Mouse (Mus musculus): ENCODE data around the gene Zfp729a. TPM values are rescaled to one million over a fixed set of nuclear protein-coding genes. Genes with fewer than 3 reads are reported as not detected.
"Not testable (repeated sequence)": the region's sequence is repeated elsewhere in the genome, so short reads cannot be mapped to it uniquely, and the experiment has no call there.

Gene Zfp729a
- polyA plus RNA-seq (2012; rRNA removed) = 2.9 and 3.5 TPM in 2 replicates
- 5.1 and 5.4 TPM in 2 replicates for polyA plus RNA-seq (2014; fragmentation: Nextera tagmentation; extraction: Ambion mirVana)

DNA sequence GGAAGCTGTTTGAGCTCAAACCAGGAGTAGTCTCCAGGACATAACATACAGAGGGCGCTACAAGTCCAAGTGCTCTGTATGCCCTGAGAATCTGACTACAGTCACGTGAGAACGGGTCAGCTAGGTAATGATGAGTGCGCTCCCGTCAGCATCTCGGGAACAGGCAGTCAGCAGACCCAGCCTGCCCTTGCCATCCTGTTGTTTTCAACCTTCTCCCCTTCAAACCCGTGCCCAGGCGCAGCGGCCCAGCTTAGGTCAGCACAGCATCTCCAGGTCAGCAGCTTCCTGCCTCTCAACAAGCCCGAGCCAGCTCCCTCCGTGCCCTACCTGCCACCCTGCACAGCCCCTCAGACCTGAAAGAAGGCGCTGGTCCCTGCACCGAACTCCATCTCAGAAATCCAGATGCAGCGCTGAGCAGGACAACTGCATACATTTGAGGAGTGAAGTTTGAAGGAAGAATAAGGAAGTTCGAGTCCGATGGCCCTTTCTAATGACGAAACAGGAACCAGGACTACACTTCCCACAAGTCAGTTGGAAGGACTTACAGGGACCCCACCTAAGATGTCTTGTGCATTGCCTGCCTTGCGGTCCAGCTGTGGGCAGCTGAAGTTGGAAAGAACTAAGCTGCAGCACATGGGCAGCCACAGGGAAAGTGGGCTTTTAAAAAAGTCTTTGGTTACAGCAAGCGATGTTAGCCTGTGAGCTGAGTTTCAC is at the start of gene Zfp729a, which contains the start of gene Gm49345:
Gene Zfp729a (minus strand): TSS at position 498 of the 714 bp plus-strand sequence.
Gene Gm49345 (minus strand): TSS at position 476 of the 714 bp plus-strand sequence.
- peak; percentile 98 for ATAC-seq (ENCODE audit: low FRiP score, low read depth)

DNA sequence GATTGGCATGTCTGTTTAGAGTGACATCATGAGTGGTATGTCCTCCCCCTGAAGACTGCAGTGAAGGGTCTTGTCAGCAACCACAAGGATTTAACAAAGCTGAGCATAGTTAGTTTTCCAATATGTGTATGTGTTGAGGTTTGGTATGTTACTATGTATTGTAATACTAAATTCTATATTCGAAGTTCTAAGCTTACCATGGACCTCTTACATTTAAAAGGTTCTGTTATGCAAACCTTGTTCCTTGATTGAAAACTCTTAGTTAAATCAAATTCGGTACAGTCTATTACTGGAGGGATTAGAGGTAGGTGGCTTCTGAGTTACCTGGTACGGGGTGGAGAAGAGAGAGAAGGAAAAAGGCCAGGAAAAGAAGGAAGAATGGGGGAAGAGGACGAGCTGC is 49.4 kb upstream of the Zfp729a start, which contains the start of gene Zfp738:
Gene Zfp738 (minus strand): TSS at position 101 of the 400 bp plus-strand sequence.
- 77% methylated on average over 4 of the region's 4 CpGs for WGBS
- Histone ChIP-seq H3K27ac (replicated peaks; ENCODE audit: low read depth, low read length) (no peak within 1 kb of the TSS), H3K4me3 (replicated peaks; ENCODE audit: low read length) (no peak within 1 kb of the TSS), H3K9ac (ENCODE audit: low read depth, low read length, severe bottlenecking) (no peak within 1 kb of the TSS), H3K4me2 (replicated peaks; ENCODE audit: low read depth, low read length, severe bottlenecking) (no peak within 1 kb of the TSS), H3K36me3 (ENCODE audit: control insufficient read depth, insufficient read depth, low read length) (no peaks in the 10 kb centered on the region), H3K27me3 (ENCODE audit: control insufficient read depth, insufficient read depth, low read length) (no peaks in the 10 kb centered on the region), H3K9me3 (ENCODE audit: control insufficient read depth, low read length) (no peaks in the 10 kb centered on the region), H3K4me1 (ENCODE audit: control insufficient read depth, insufficient read depth, low read length) (peaks cover 3% of the 10 kb centered on the region; the same call in 1 of the 2 replicates)
- ATAC-seq (ENCODE audit: low FRiP score, low read depth) = no peak
- no peak for DNase-seq (ENCODE audit: low spot score)
- no peak for TF ChIP-seq POLR2A (IDR thresholded peaks at IDR 0.05; ENCODE audit: borderline replicate concordance, extremely low read depth, insufficient read depth, insufficient read length)

More for the DNA sequence above, at the start of gene Zfp729a, which contains the start of gene Gm49345:
- DNase-seq (ENCODE audit: low spot score) = peak; percentile 90
- 0% methylated on average over 17 of the region's 19 CpGs for WGBS
- Histone ChIP-seq H3K9me3 (ENCODE audit: control insufficient read depth, low read length) (no peaks in the 10 kb centered on the region), H3K27ac (replicated peaks; ENCODE audit: low read depth, low read length) (peak within 1 kb of the TSS; percentile 63), H3K27me3 (ENCODE audit: control insufficient read depth, insufficient read depth, low read length) (no peaks in the 10 kb centered on the region), H3K9ac (ENCODE audit: low read depth, low read length, severe bottlenecking) (peak within 1 kb of the TSS; percentile 83), H3K4me2 (replicated peaks; ENCODE audit: low read depth, low read length, severe bottlenecking) (peak within 1 kb of the TSS; percentile 60), H3K4me1 (ENCODE audit: control insufficient read depth, insufficient read depth, low read length) (no peaks in the 10 kb centered on the region), H3K4me3 (replicated peaks; ENCODE audit: low read length) (peak within 1 kb of the TSS; percentile 79), H3K36me3 (ENCODE audit: control insufficient read depth, insufficient read depth, low read length) (no peaks in the 10 kb centered on the region)
- peak; percentile 32; the same call in 1 of the 2 replicates for TF ChIP-seq POLR2A (IDR thresholded peaks at IDR 0.05; ENCODE audit: borderline replicate concordance, extremely low read depth, insufficient read depth, insufficient read length)

DNA sequence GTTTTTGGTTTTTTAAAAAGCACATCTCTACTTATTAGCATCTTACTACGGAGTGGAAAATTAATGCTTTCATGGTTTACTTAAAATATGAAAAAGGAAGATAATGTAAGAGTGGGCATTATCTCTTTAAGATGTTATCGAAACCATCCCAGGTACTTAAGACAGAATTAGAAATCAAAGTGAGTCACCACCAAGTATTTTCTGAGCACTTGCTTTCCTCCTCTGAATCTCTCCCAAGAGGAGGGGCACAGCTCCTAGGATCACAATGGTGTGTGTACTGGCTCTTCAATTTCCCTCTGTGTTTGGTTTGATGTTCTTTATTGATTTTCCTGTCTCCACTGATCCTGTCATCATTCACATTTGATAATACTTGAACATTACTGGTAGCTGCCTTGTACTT is 46.2 kb upstream of the Zfp729a start:
- peak overlapping the region; percentile 66 for H3K4me3 ChIP-seq (replicated peaks; ENCODE audit: low read length)
- H3K27me3 ChIP-seq (ENCODE audit: control insufficient read depth, insufficient read depth, low read length); H3K4me1 ChIP-seq (ENCODE audit: control insufficient read depth, insufficient read depth, low read length); DNase-seq (ENCODE audit: low spot score); H3K36me3 ChIP-seq (ENCODE audit: control insufficient read depth, insufficient read depth, low read length); ATAC-seq (ENCODE audit: low FRiP score, low read depth); H3K9me3 ChIP-seq (ENCODE audit: control insufficient read depth, low read length); H3K27ac ChIP-seq (replicated peaks; ENCODE audit: low read depth, low read length): not testable (repeated sequence)
- WGBS = 76% methylated on average over 2 of the region's 2 CpGs
- H3K9ac ChIP-seq (ENCODE audit: low read depth, low read length, severe bottlenecking) = peak overlapping the region; percentile 80
- peak overlapping the region; percentile 41; the same call in 1 of the 2 replicates for H3K4me2 ChIP-seq (replicated peaks; ENCODE audit: low read depth, low read length, severe bottlenecking)

DNA sequence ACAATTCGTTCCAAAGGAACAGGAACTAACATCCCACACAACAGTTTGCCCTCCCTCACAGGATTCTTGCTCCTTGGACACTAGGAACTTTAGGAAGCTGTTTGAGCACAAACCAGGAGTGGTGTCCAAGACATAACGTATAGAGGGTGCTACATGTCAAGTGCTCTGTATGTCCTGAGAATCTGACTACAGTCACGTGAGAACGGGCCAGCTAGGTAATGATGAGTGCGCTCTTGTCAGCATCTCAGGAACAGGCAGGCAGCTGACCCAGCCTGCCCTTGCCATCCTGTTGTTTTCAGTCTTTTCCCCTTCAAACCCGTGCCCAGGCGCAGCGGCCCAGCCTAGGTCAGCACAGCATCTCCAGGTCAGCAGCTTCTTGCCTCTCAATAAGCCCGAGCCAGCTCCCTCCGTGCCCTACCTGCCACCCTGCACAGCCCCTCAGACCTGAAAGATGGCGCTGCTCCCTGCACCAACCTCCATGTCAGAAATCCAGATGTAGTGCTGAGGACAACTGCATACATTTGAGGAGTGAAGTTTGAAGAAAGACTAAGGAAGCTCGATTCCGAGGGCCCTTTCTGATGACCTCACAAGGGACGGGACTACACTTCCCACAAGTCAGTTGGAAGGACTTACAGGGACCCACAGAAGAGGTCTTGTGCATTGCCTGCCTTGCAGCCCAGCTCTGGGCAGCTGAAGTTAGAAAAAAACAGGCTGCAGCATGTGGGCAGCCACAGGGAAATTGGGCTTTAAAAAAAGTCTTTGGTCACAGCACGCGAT is 45.6 kb upstream of the Zfp729a start:
- Histone ChIP-seq H3K4me2 (replicated peaks; ENCODE audit: low read depth, low read length, severe bottlenecking) (peak overlapping the region; percentile 61), H3K4me3 (replicated peaks; ENCODE audit: low read length) (peak overlapping the region; percentile 66), H3K27ac (replicated peaks; ENCODE audit: low read depth, low read length) (0 out of 2 replicates have a peak overlapping the region, but pooled peaks have one; percentile 33), H3K9ac (ENCODE audit: low read depth, low read length, severe bottlenecking) (peak overlapping the region; percentile 80)
- not testable (repeated sequence) for H3K9me3 ChIP-seq (ENCODE audit: control insufficient read depth, low read length); H3K36me3 ChIP-seq (ENCODE audit: control insufficient read depth, insufficient read depth, low read length); H3K4me1 ChIP-seq (ENCODE audit: control insufficient read depth, insufficient read depth, low read length); H3K27me3 ChIP-seq (ENCODE audit: control insufficient read depth, insufficient read depth, low read length)
- WGBS = 18% methylated on average over 16 of the region's 16 CpGs
- DNase-seq (ENCODE audit: low spot score) (peak; percentile 90), ATAC-seq (ENCODE audit: low FRiP score, low read depth) (peak; percentile 100)

DNA sequence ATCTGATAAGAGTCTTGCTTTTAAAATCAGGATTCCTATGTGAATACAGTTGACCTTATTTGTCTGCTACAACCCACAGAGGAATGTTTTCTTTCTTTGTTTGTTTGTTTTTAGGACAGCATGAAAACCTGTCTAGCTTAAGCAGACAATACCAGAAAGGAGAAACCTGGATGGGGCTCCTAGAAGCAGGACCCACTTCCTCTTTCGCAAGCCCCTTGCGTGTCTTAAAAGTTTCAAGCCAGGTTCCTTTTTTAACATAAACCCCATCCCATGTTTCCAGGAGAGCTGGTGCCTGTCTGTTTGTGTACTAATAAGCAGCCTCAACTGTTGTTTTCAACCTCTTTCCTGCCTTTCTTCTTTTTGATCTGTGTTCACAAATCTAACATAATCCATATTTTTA is 37.3 kb upstream of the Zfp729a start:
- no peaks in the 10 kb centered on the region for H3K9me3 ChIP-seq (ENCODE audit: control insufficient read depth, low read length)
- H3K9ac ChIP-seq (ENCODE audit: low read depth, low read length, severe bottlenecking) = no peak overlapping the region
- WGBS = 91% methylated on average over 2 of the region's 2 CpGs
- H3K27ac ChIP-seq (replicated peaks; ENCODE audit: low read depth, low read length) = no peak overlapping the region
- H3K36me3 ChIP-seq (ENCODE audit: control insufficient read depth, insufficient read depth, low read length) = peaks cover 4% of the 10 kb centered on the region; the same call in 1 of the 2 replicates
- ATAC-seq (ENCODE audit: low FRiP score, low read depth) (no peak), DNase-seq (ENCODE audit: low spot score) (no peak)
- no peak overlapping the region for H3K4me3 ChIP-seq (replicated peaks; ENCODE audit: low read length)
- no peak overlapping the region for H3K4me2 ChIP-seq (replicated peaks; ENCODE audit: low read depth, low read length, severe bottlenecking)
- no peaks in the 10 kb centered on the region for H3K27me3 ChIP-seq (ENCODE audit: control insufficient read depth, insufficient read depth, low read length)
- no peak for TF ChIP-seq POLR2A (IDR thresholded peaks at IDR 0.05; ENCODE audit: borderline replicate concordance, extremely low read depth, insufficient read depth, insufficient read length)
- no peaks in the 10 kb centered on the region for H3K4me1 ChIP-seq (ENCODE audit: control insufficient read depth, insufficient read depth, low read length)
